Mouse (Mus musculus): ENCODE data around the gene Gm17387.

GRCm38 (mm10) chr7:141048226-141049218, 19.6 kb downstream of the Gm17387 start:
- TF ChIP-seq CTCF (IDR thresholded peaks at IDR 0.05; ENCODE audit: insufficient read depth, low read length) (peak; percentile 79), POLR2A (IDR thresholded peaks at IDR 0.05; ENCODE audit: borderline replicate concordance, extremely low read depth, low read depth, low read length) (no peak)
